Mouse (Mus musculus): ENCODE data around the gene Lrrc1.

Gene Lrrc1

GRCm38 (mm10) chr9:77543351-77544321 is 1.0 kb downstream of the Lrrc1 start:
- peak; percentile 43 for DNase-seq

- DNase-seq, result no peak
Measured at GRCm38 (mm10) chr9:77541556-77541955, 3.1 kb downstream of the Lrrc1 start.

- no peak for DNase-seq
Measured at GRCm38 (mm10) chr9:77539232-77539631, 5.4 kb downstream of the Lrrc1 start.

GRCm38 (mm10) chr9:77537357-77537756 is 7.3 kb downstream of the Lrrc1 start:
- DNase-seq, result no peak

- DNase-seq, result no peak
Measured at GRCm38 (mm10) chr9:77536832-77537231, 7.8 kb downstream of the Lrrc1 start.

GRCm38 (mm10) chr9:77536286-77536685 is 8.4 kb downstream of the Lrrc1 start:
- no peak for DNase-seq

GRCm38 (mm10) chr9:77535021-77535744 is 9.5 kb downstream of the Lrrc1 start:
- no peak for DNase-seq

GRCm38 (mm10) chr9:77528379-77529041 is 16.2 kb downstream of the Lrrc1 start:
- DNase-seq, result no peak

GRCm38 (mm10) chr9:77527170-77527569 is 17.5 kb downstream of the Lrrc1 start:
- DNase-seq, result no peak

GRCm38 (mm10) chr9:77526715-77527114 is 18.0 kb downstream of the Lrrc1 start:
- DNase-seq, result no peak

- no peak for DNase-seq
Measured at GRCm38 (mm10) chr9:77525595-77526295, 18.9 kb downstream of the Lrrc1 start.

GRCm38 (mm10) chr9:77523793-77524192 is 20.9 kb downstream of the Lrrc1 start:
- no peak for DNase-seq

GRCm38 (mm10) chr9:77522476-77522875 is 22.2 kb downstream of the Lrrc1 start:
- DNase-seq, result no peak

- DNase-seq, result no peak
Measured at GRCm38 (mm10) chr9:77519198-77519597, 25.5 kb downstream of the Lrrc1 start.

- DNase-seq, result no peak
Measured at GRCm38 (mm10) chr9:77516782-77517364, 27.8 kb downstream of the Lrrc1 start.

GRCm38 (mm10) chr9:77513892-77514291 is 30.8 kb downstream of the Lrrc1 start:
- DNase-seq, result no peak

GRCm38 (mm10) chr9:77512220-77512619 is 32.5 kb downstream of the Lrrc1 start:
- DNase-seq, result no peak

GRCm38 (mm10) chr9:77510574-77510973 is 34.1 kb downstream of the Lrrc1 start:
- no peak for DNase-seq

GRCm38 (mm10) chr9:77507743-77508394 is 36.8 kb downstream of the Lrrc1 start:
- DNase-seq, result no peak

- no peak for DNase-seq
Measured at GRCm38 (mm10) chr9:77502548-77503438, 41.9 kb downstream of the Lrrc1 start.

GRCm38 (mm10) chr9:77502171-77502547 is 42.5 kb downstream of the Lrrc1 start:
- no peak for DNase-seq
